Mouse (Mus musculus) liver, embryonic 16.5 days (tissue): ENCODE data around the gene Tmem198. TPM values are rescaled to one million over a fixed set of nuclear protein-coding genes. Genes with fewer than 3 reads are reported as not detected.

Experiments
- ATAC-seq: fragments of 200-750 bp; cut with Nextera tagmentation; 2 replicates; pipeline ENCODE4 v1.8.0; 2017; ENCODE audit warnings: low read depth, mild to moderate bottlenecking, moderate number of reproducible peaks, moderate library complexity
- H3K27ac ChIP-seq: fragments of 300-500 bp; sonication (generic); 2 replicates; pipeline ENCODE4 v1.5.1; 2014; ENCODE audit warnings: mild to moderate bottlenecking, low read length
- H3K27me3 ChIP-seq: fragments of 300-500 bp; sonication (generic); 2 replicates; pipeline ENCODE4 v1.6.1; 2014; ENCODE audit warnings: low read depth, low read length, mixed read lengths; ENCODE audit not compliant: control insufficient read depth, insufficient read depth
- H3K36me3 ChIP-seq: fragments of 300-500 bp; sonication (generic); 2 replicates; pipeline ENCODE4 v1.6.1; 2014; ENCODE audit warnings: mild to moderate bottlenecking; ENCODE audit not compliant: control insufficient read depth, insufficient read depth
- H3K4me1 ChIP-seq: fragments of 300-500 bp; sonication (generic); 2 replicates; pipeline ENCODE4 v1.6.1; 2014; ENCODE audit warnings: low read depth, low read length, mixed read lengths; ENCODE audit not compliant: control insufficient read depth
- H3K4me2 ChIP-seq: fragments of 300-500 bp; sonication (generic); 2 replicates; pipeline ENCODE4 v1.6.1; 2014; ENCODE audit warnings: low read depth, low read length, mixed read lengths
- H3K4me3 ChIP-seq: fragments of 300-500 bp; sonication (generic); 2 replicates; pipeline ENCODE4 v1.5.1; 2014; ENCODE audit warnings: low read depth, mild to moderate bottlenecking, low read length
- H3K9ac ChIP-seq: fragments of 300-500 bp; sonication (generic); 2 replicates; pipeline ENCODE4 v1.6.1; 2014; ENCODE audit warnings: low read depth, low read length
- H3K9me3 ChIP-seq: fragments of 300-500 bp; sonication (generic); replicated peaks from 2 replicates; pipeline ENCODE4 v1.6.1; 2016; ENCODE audit warnings: low read length; ENCODE audit not compliant: control insufficient read depth
- WGBS: fragments of 180-500 bp; shearing (Covaris S2); extraction: QIAGEN DNeasy Blood & Tissue Kit; methylation state at CpG from one replicate; pipeline ENCODE4 v1.1.7; 2014; ENCODE audit not compliant: insufficient replicate concordance; 5-methylcytosine and 5-hydroxymethylcytosine counted together
- polyA plus RNA-seq: library from polyadenylated mRNA; unstranded; fragments of >200 nt; fragmentation: Nextera tagmentation; extraction: Ambion mirVana; gene quantifications from 2 replicates; pipeline ENCODE4 v1.2.1, GENCODE M21; 2015

Gene Tmem198
- polyA plus RNA-seq, 1 experiment from 2014 or later, result 0.06 TPM

- H3K4me2 ChIP-seq, result peak overlapping the region; percentile 63
These were observed 26.0 kb downstream of the Tmem198 start for GRCm38 (mm10) chr1:75505159-75505955.

GRCm38 (mm10) chr1:75505956-75506831 is 26.9 kb downstream of the Tmem198 start, which contains the start of gene Obsl1:
TSS of gene Obsl1 (minus strand) at chr1:75506452.
- peak; percentile 79 for ATAC-seq
- Histone ChIP-seq H3K36me3 (no peaks in the 10 kb centered on the region), H3K4me2 (peak within 1 kb of the TSS; percentile 63), H3K9ac (peak within 1 kb of the TSS; percentile 56), H3K9me3 (no peaks in the 10 kb centered on the region), H3K4me3 (peak within 1 kb of the TSS; percentile 60), H3K27ac (peak within 1 kb of the TSS; percentile 43), H3K27me3 (peaks cover 44% of the 10 kb centered on the region), H3K4me1 (no peaks in the 10 kb centered on the region; the same call in 1 of the 2 replicates)
- 1% methylated on average over 64 of the region's 65 CpGs for WGBS

More at GRCm38 (mm10) chr1:75505159-75505955, 26.0 kb downstream of the Tmem198 start:
- Histone ChIP-seq H3K36me3 (no peaks in the 10 kb centered on the region), H3K9ac (peak overlapping the region; percentile 56), H3K27me3 (peaks cover 44% of the 10 kb centered on the region), H3K4me1 (no peaks in the 10 kb centered on the region), H3K4me3 (peak overlapping the region; percentile 60), H3K27ac (peak overlapping the region; percentile 43; the same call in 1 of the 2 replicates), H3K9me3 (no peaks in the 10 kb centered on the region)
- ATAC-seq, result no peak
- WGBS, result 1% methylated on average over 84 of the region's 84 CpGs

- no peaks in the 10 kb centered on the region for H3K9me3 ChIP-seq
- peak within 1 kb of the TSS; percentile 60 for H3K4me3 ChIP-seq
- ATAC-seq, result no peak
- peak within 1 kb of the TSS; percentile 43 for H3K27ac ChIP-seq
- 48% methylated on average over 10 of the region's 10 CpGs for WGBS
- H3K27me3 ChIP-seq, result peaks cover 44% of the 10 kb centered on the region
- H3K36me3 ChIP-seq, result no peaks in the 10 kb centered on the region
- H3K4me2 ChIP-seq, result peak within 1 kb of the TSS; percentile 63
- no peaks in the 10 kb centered on the region; the same call in 1 of the 2 replicates for H3K4me1 ChIP-seq
- peak within 1 kb of the TSS; percentile 56 for H3K9ac ChIP-seq
These were observed 27.7 kb downstream of the Tmem198 start, which contains the start of gene Inha for GRCm38 (mm10) chr1:75507006-75507405. TSS of gene Inha (plus strand) at chr1:75507077.

DNA sequence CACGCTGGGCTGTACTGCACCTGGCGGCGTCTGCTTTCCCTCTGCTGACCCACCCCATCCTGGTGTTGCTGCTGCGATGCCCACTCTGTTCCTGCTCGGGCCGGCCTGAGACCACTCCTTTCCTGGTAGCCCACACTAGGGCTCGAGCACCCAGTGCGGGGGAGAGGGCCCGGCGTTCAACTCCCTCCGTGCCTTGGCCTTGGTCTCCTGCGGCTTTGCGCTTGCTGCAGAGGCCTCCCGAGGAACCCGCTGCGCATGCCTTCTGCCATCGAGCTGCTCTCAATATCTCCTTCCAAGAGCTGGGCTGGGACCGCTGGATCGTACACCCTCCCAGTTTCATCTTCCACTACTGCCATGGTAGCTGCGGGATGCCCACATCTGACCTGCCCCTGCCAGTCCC is 30.3 kb downstream of the Tmem198 start:
- 60% methylated on average over 20 of the region's 20 CpGs for WGBS
- H3K36me3 ChIP-seq, result no peaks in the 10 kb centered on the region
- H3K27me3 ChIP-seq, result peaks cover 32% of the 10 kb centered on the region

GRCm38 (mm10) chr1:75510154-75510553 is 30.8 kb downstream of the Tmem198 start:
- Histone ChIP-seq H3K9me3 (no peaks in the 10 kb centered on the region), H3K4me3 (no peak overlapping the region), H3K9ac (no peak overlapping the region), H3K27me3 (peaks cover 26% of the 10 kb centered on the region), H3K36me3 (no peaks in the 10 kb centered on the region), H3K4me2 (no peak overlapping the region), H3K27ac (no peak overlapping the region), H3K4me1 (no peaks in the 10 kb centered on the region; the same call in 1 of the 2 replicates)
- WGBS, result 39% methylated on average over 5 of the region's 5 CpGs
- ATAC-seq, result no peak

More for the DNA sequence above, 30.3 kb downstream of the Tmem198 start:
- ATAC-seq, result no peak
- Histone ChIP-seq H3K4me3 (no peak overlapping the region), H3K9ac (no peak overlapping the region), H3K4me2 (no peak overlapping the region), H3K4me1 (no peaks in the 10 kb centered on the region; the same call in 1 of the 2 replicates), H3K27ac (no peak overlapping the region), H3K9me3 (no peaks in the 10 kb centered on the region)

- Histone ChIP-seq H3K4me3 (no peak overlapping the region), H3K27ac (no peak overlapping the region), H3K27me3 (peaks cover 12% of the 10 kb centered on the region), H3K9ac (no peak overlapping the region), H3K36me3 (no peaks in the 10 kb centered on the region), H3K4me1 (no peaks in the 10 kb centered on the region; the same call in 1 of the 2 replicates), H3K9me3 (no peaks in the 10 kb centered on the region), H3K4me2 (no peak overlapping the region)
- WGBS, result 52% methylated on average over 4 of the region's 4 CpGs
- ATAC-seq, result no peak
These were observed 32.3 kb downstream of the Tmem198 start for GRCm38 (mm10) chr1:75511437-75512210.

DNA sequence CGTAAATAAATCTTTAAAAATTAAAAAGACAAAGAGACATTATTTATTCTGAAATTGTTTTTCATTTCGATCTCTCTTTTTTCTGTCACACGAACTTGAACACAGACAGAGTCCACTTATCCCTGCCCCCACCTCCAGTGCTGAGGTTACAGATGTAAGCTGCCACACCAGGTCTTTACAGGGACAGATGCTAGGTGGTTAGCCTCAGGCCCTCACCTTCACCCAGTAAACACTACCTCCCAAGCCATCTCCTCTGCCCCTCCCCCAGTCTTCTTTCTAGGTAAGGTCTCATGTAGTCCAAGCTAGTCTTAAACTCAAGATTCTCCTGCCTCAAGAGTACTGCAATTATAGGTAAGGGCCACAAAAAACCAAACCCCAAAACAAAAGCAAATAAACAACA is 33.2 kb downstream of the Tmem198 start:
- Histone ChIP-seq H3K4me1 (no peaks in the 10 kb centered on the region; the same call in 1 of the 2 replicates), H3K36me3 (no peaks in the 10 kb centered on the region), H3K27me3 (peaks cover 2% of the 10 kb centered on the region; the same call in 1 of the 2 replicates), H3K9ac (no peak overlapping the region), H3K27ac (no peak overlapping the region), H3K4me2 (no peak overlapping the region), H3K4me3 (no peak overlapping the region), H3K9me3 (no peaks in the 10 kb centered on the region)
- no peak for ATAC-seq
- WGBS, result 60% methylated on average over 3 of the region's 3 CpGs

DNA sequence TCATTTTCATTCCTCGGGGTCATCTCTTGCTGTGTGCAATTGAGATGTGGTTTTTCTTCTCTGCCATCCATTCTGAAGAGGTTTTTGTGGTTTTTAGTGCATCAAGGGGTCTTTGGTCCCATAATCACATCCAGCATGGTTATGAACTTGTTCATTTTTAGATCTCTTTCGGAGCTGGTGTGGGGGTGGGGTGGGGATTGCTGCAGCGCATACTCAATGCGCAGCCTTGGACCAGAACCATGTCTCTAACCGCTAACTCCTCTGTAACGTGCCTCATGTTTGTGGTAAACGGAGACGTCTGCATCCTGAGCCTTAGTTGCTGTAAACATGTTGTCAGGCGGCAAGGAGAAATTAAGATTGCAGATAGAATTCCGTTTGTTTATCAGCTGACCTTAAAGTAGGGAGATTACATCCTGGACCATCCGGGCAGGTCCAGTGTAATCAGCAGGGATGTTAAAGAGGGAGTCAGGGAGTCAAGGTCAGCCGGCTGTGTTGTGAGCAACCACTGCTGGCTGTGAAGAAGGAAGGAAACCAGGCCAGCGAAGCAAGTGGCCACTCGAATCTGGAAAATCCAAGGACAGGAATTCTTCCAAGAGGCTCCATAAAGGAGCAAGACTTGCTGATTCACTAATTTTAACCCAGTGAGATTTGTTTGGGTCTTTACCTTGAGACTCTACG is 37.5 kb downstream of the Tmem198 start:
- no peak overlapping the region for H3K27ac ChIP-seq
- ATAC-seq, result no peak
- no peak overlapping the region for H3K4me3 ChIP-seq
- no peaks in the 10 kb centered on the region for H3K9me3 ChIP-seq
- WGBS, result 57% methylated on average over 15 of the region's 15 CpGs
- H3K4me1 ChIP-seq, result peaks cover 3% of the 10 kb centered on the region
- no peaks in the 10 kb centered on the region for H3K27me3 ChIP-seq
- no peak overlapping the region for H3K4me2 ChIP-seq
- no peak overlapping the region for H3K9ac ChIP-seq
- H3K36me3 ChIP-seq, result no peaks in the 10 kb centered on the region
